Mouse (Mus musculus) liver, embryonic 14 days (tissue): ENCODE data around the gene Krt78. TPM values are rescaled to one million over a fixed set of nuclear protein-coding genes. Genes with fewer than 3 reads are reported as not detected.

ENCODE experiments used
- polyA plus RNA-seq: library from polyadenylated mRNA; depleted of rRNA; stranded (reverse); fragments of >200 nt; gene quantifications from 2 replicates; pipeline ENCODE4 v1.2.3, GENCODE M21; 2012; rRNA removed

Gene Krt78
- polyA plus RNA-seq, result 0.01 TPM in 1 of 2 replicates, not detected in the other

GRCm38 (mm10) chr15:101954187-101954586 lies at the start of gene Krt78:
Krt78 (minus strand) TSS chr15:101954287.

GRCm38 (mm10) chr15:101940274-101940829 lies 13.7 kb downstream of the Krt78 start, which contains the start of gene Krt79:
Krt79 (minus strand) TSS chr15:101940324.

GRCm38 (mm10) chr15:101924635-101925034 lies 29.5 kb downstream of the Krt78 start, which contains the start of gene Krt4:
Krt4 (minus strand) TSS chr15:101924735.

Other genes with a start within 250 kb of the Krt78 start
- 0.13 and 2.5 TPM in 2 replicates for gene Krt5, start 241.4 kb downstream of the Krt78 start, polyA plus RNA-seq
- not detected in 2 replicates for gene Krt71, start 211.2 kb downstream of the Krt78 start, polyA plus RNA-seq
- gene Krt72, start 167.8 kb downstream of the Krt78 start, polyA plus RNA-seq, result not detected in 2 replicates
- not detected in 2 replicates for gene Krt73, start 151.9 kb downstream of the Krt78 start, polyA plus RNA-seq
- gene Krt2, start 136.1 kb downstream of the Krt78 start, polyA plus RNA-seq, result not detected in 2 replicates
- gene Krt1, start 103.5 kb downstream of the Krt78 start, polyA plus RNA-seq, result 0.01 and 0.10 TPM in 2 replicates
- 0.02 TPM in 1 of 2 replicates, not detected in the other for gene Krt77, start 84.6 kb downstream of the Krt78 start, polyA plus RNA-seq
- not detected in 2 replicates for gene Krt76, start 61.4 kb downstream of the Krt78 start, polyA plus RNA-seq
- 0.06 and 0.18 TPM in 2 replicates for gene Krt4, start 29.6 kb downstream of the Krt78 start, polyA plus RNA-seq
- not detected in 2 replicates for gene Krt79, start 14.0 kb downstream of the Krt78 start, polyA plus RNA-seq
- 40.2 and 40.3 TPM in 2 replicates for gene Krt8, start 50.2 kb upstream of the Krt78 start, polyA plus RNA-seq
- 28.2 and 34.2 TPM in 2 replicates for gene Krt18, start 73.9 kb upstream of the Krt78 start, polyA plus RNA-seq
- gene Eif4b, start 119.5 kb upstream of the Krt78 start, polyA plus RNA-seq, result 72.9 and 76.9 TPM in 2 replicates
- 4.7 and 5.4 TPM in 2 replicates for gene Tns2, start 146.1 kb upstream of the Krt78 start, polyA plus RNA-seq
- 12.4 TPM in 2 replicates for gene Spryd3, start 181.9 kb upstream of the Krt78 start, polyA plus RNA-seq
- gene Igfbp6, start 190.1 kb upstream of the Krt78 start, polyA plus RNA-seq, result 0.50 and 0.66 TPM in 2 replicates
- 30.7 and 35.5 TPM in 2 replicates for gene Soat2, start 196.2 kb upstream of the Krt78 start, polyA plus RNA-seq
- 15.1 and 17.1 TPM in 2 replicates for gene Zfp740, start 249.0 kb upstream of the Krt78 start, polyA plus RNA-seq